Mouse (Mus musculus): ENCODE results near the gene Duox1. TPM values are rescaled to one million over a fixed set of nuclear protein-coding genes. Genes with fewer than 3 reads are reported as not detected.
"Not testable (repeated sequence)": the region's sequence is repeated elsewhere in the genome, so short reads cannot be mapped to it uniquely, and the experiment has no call there.

Gene Duox1
- total RNA-seq, 2 experiments from 2014 or later = 0.20 to 0.23 TPM

- intact Hi-C loops (cut with DNase I) = no loop called here
- DNase-seq (ENCODE audit: low spot score) = no peak
Observed at GRCm38 (mm10) chr2:122385095-122385494, 69.6 kb downstream of the Duox1 start.

GRCm38 (mm10) chr2:122387135-122387534 lies 71.7 kb downstream of the Duox1 start:
- DNase-seq (ENCODE audit: low spot score); intact Hi-C loops (cut with DNase I): not testable (repeated sequence)

- intact Hi-C loops (cut with DNase I) = no loop called here
- no peak for DNase-seq (ENCODE audit: low spot score)
Observed at GRCm38 (mm10) chr2:122396150-122396549, 80.7 kb downstream of the Duox1 start.

Other genes starting within 250 kb of the Duox1 start
- 10 to 100 TPM; 10.2 to 11.3 TPM for gene Spg11, start 197.3 kb upstream of the Duox1 start, total RNA-seq (2021)
- gene B2m, start 168.0 kb upstream of the Duox1 start, total RNA-seq (2021) = 100 to 1,000 TPM; 132 to 152 TPM
- not detected for gene Trim69, start 155.0 kb upstream of the Duox1 start, total RNA-seq (2021)
- not detected for gene Patl2, start 129.5 kb upstream of the Duox1 start, total RNA-seq (2021)
- not detected for gene Terb2, start 129.4 kb upstream of the Duox1 start, total RNA-seq (2021)
- gene Sord, start 80.9 kb upstream of the Duox1 start, total RNA-seq (2021) = 100 to 1,000 TPM; 120 to 128 TPM
- under 1 TPM; 0.44 to 0.45 TPM for gene Duox2, start 17.2 kb upstream of the Duox1 start, total RNA-seq (2021)
- under 1 TPM; 0.17 to 0.26 TPM for gene Duoxa2, start 16.8 kb upstream of the Duox1 start, total RNA-seq (2021)
- under 1 TPM; 0.28 to 0.29 TPM for gene Duoxa1, start 1.9 kb upstream of the Duox1 start, total RNA-seq (2021)
- gene Shf, start 53.5 kb downstream of the Duox1 start, total RNA-seq (2021) = 1 to 10 TPM; 3.7 to 6.6 TPM
- gene Slc28a2, start 110.8 kb downstream of the Duox1 start, total RNA-seq (2021) = 10 to 100 TPM; 18.8 to 23.8 TPM
- under 1 TPM; 0.48 to 0.75 TPM for gene Gm14085, start 169.3 kb downstream of the Duox1 start, total RNA-seq (2021)

Data from heart, postnatal 25 days (tissue).